Mouse (Mus musculus) heart, embryonic 16.5 days (tissue): ENCODE measurements at regions not wholly inside any gene's neighbourhood (a gene's known extent, or its start where the extent isn't known, plus 50 kb on each side); places are given as distances from the start of the nearest gene placed in this dataset.

Experiments used
- ATAC-seq: fragments of 200-750 bp; cut with Nextera tagmentation; replicated peaks from 2 replicates; pipeline ENCODE4 v1.8.0; 2017; ENCODE audit warnings: moderate number of reproducible peaks; ENCODE audit not compliant: insufficient read depth, low FRiP score; ENCODE audit errors: extremely low read depth
- H3K27ac ChIP-seq: fragments of 300-500 bp; sonication (generic); 2 replicates; pipeline ENCODE4 v1.5.1; 2014; ENCODE audit warnings: mild to moderate bottlenecking, low read length, control low read depth, moderate library complexity
- H3K27me3 ChIP-seq: fragments of 300-500 bp; sonication (generic); 2 replicates; pipeline ENCODE4 v1.6.1; 2014; ENCODE audit warnings: low read length, mixed read lengths; ENCODE audit not compliant: control insufficient read depth, insufficient read depth
- H3K36me3 ChIP-seq: fragments of 300-500 bp; sonication (generic); 2 replicates; pipeline ENCODE4 v1.6.1; 2014; ENCODE audit not compliant: control insufficient read depth, insufficient read depth
- H3K4me1 ChIP-seq: fragments of 300-500 bp; sonication (generic); 2 replicates; pipeline ENCODE4 v1.6.1; 2014; ENCODE audit warnings: low read length, mixed read lengths; ENCODE audit not compliant: control insufficient read depth, insufficient read depth
- H3K4me2 ChIP-seq: fragments of 300-500 bp; sonication (generic); 2 replicates; pipeline ENCODE4 v1.6.1; 2014; ENCODE audit warnings: low read depth, mild to moderate bottlenecking, control low read depth, low read length
- H3K4me3 ChIP-seq: fragments of 300-500 bp; sonication (generic); 2 replicates; pipeline ENCODE4 v1.5.1; 2014; ENCODE audit warnings: mild to moderate bottlenecking, control low read depth, low read length
- H3K9ac ChIP-seq: fragments of 300-500 bp; sonication (generic); 2 replicates; pipeline ENCODE4 v1.6.1; 2014; ENCODE audit warnings: low read length, control low read depth
- H3K9me3 ChIP-seq: fragments of 300-500 bp; sonication (generic); replicated peaks from 2 replicates; pipeline ENCODE4 v1.6.1; 2016; ENCODE audit warnings: low read length; ENCODE audit not compliant: control insufficient read depth
- WGBS: fragments of 180-500 bp; shearing (Covaris S2); extraction: QIAGEN DNeasy Blood & Tissue Kit; methylation state at CpG from one replicate; pipeline ENCODE4 v1.1.7; 2014; 5-methylcytosine and 5-hydroxymethylcytosine counted together

DNA sequence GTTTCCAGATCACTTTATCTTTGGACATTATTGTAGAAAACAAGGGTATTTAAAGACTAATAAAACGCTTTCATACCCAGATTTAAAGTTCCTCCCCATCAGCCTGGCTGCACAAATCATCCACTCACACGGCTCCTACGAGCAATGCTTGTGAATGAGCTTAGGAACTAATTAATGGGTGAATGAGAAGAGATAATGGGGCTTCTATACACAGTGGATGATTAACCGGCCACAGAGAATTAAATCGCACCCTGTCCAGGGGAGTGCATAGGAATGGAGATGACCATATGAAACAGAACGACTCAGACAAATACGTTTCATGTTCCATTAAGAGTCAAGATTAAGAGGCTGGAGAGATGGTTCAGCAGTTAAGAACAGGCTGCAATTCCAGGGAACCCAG is 155.9 kb downstream of the 1700017N19Rik start:
- Histone ChIP-seq H3K27ac (no peak overlapping the region), H3K4me2 (no peak overlapping the region), H3K4me1 (no peaks in the 10 kb centered on the region), H3K9me3 (no peaks in the 10 kb centered on the region), H3K9ac (no peak overlapping the region), H3K36me3 (no peaks in the 10 kb centered on the region), H3K4me3 (no peak overlapping the region), H3K27me3 (no peaks in the 10 kb centered on the region)
- 78% methylated on average over 7 of the region's 7 CpGs for WGBS
- ATAC-seq, result no peak

DNA sequence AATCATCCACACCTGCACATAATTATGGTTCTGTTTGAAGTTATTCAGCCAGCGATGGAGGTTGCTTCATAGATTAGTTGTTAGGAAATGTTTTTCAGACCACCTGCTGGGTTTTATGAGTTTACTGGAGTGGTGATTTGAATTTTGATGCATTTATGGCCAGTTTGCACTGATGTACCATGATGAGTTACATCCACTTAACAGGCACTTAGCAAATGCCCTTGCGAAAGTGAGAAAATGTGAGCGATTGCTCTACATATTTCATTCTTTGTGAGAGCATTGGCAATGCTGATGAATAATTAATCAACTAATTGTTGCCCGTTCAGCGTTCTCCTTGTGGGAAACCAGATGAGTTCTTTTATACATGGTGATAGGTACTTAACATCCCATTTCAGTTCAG is 164.7 kb downstream of the 1700017N19Rik start:
- H3K9me3 ChIP-seq, result no peaks in the 10 kb centered on the region

DNA sequence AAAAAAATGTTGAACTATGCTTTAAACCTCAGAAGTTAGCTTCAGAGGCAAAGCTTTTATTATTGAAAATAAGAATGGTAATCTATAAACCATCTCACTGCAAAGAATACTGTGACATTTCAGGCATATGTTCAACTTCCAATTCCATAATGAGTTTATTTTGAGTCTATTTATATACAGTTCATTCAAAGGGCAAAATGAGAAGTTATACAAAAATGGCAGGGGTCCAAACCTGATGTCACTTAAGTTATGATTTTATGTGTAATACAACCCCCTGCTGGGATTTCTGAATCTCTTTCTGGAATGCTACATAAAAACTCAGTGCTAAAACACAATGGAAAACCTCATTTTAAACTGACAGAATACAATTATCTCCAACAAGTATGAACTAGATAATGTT is 184.0 kb downstream of the 1700017N19Rik start:
- ATAC-seq, result no peak
- no peak overlapping the region for H3K27ac ChIP-seq
- H3K4me2 ChIP-seq, result no peak overlapping the region
- no peaks in the 10 kb centered on the region for H3K36me3 ChIP-seq
- H3K4me3 ChIP-seq, result no peak overlapping the region
- no peaks in the 10 kb centered on the region for H3K4me1 ChIP-seq
- no peak overlapping the region for H3K9ac ChIP-seq
- H3K27me3 ChIP-seq, result no peaks in the 10 kb centered on the region
- no peaks in the 10 kb centered on the region for H3K9me3 ChIP-seq

More for the DNA sequence above, 164.7 kb downstream of the 1700017N19Rik start:
- Histone ChIP-seq H3K9ac (no peak overlapping the region), H3K27ac (no peak overlapping the region), H3K36me3 (no peaks in the 10 kb centered on the region), H3K4me3 (no peak overlapping the region), H3K4me2 (no peak overlapping the region), H3K4me1 (no peaks in the 10 kb centered on the region), H3K27me3 (no peaks in the 10 kb centered on the region)
- ATAC-seq, result no peak
- 90% methylated on average over 5 of the region's 5 CpGs for WGBS

DNA sequence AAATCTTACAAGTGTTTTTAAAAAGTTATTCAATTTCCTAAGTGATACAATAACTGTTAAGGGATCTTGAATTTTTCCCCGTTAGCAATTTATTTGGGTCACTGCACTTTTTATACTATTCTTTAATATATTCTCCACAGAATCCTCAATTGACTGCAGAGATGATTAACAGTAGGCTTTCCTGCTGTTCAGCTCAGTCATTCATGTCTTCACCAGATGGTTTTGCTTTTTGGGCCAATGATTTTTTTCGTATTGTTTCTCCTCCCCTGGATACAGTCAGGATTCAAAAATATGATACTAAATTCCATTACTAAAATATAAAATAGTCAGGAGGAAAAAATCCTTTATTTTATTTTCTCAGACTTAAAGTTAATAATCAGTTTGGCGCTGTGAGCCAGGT is 201.9 kb downstream of the 1700017N19Rik start:
- no peak for ATAC-seq
- no peaks in the 10 kb centered on the region for H3K4me1 ChIP-seq
- no peaks in the 10 kb centered on the region for H3K36me3 ChIP-seq
- H3K27ac ChIP-seq, result no peak overlapping the region
- no peaks in the 10 kb centered on the region for H3K27me3 ChIP-seq
- H3K9me3 ChIP-seq, result no peaks in the 10 kb centered on the region
- WGBS, result 73% methylated on average over 3 of the region's 3 CpGs
- no peak overlapping the region for H3K9ac ChIP-seq
- H3K4me2 ChIP-seq, result no peak overlapping the region
- no peak overlapping the region for H3K4me3 ChIP-seq

DNA sequence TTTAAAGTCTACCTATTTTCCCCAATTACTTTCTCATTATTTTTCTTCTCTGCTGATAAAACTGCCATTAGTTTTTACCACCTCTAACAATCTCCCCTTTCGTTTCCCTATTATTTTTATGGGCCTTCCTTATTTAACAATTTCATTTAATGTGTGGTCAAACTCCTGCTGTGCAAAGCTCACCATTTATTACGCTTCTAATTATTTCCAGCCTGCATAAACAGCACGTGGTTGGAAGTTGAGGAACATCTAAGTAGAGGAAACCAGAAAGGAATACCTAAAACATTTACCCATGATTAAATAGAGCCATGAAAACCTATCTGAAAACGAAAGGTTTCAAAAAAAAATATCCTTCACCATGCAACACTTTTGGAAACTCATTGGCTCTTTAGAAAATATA is 202.3 kb downstream of the 1700017N19Rik start:
- no peaks in the 10 kb centered on the region for H3K27me3 ChIP-seq
- H3K9me3 ChIP-seq, result no peaks in the 10 kb centered on the region
- H3K27ac ChIP-seq, result no peak overlapping the region
- no peak overlapping the region for H3K4me2 ChIP-seq
- WGBS, result 68% methylated on average over 4 of the region's 4 CpGs
- H3K4me3 ChIP-seq, result no peak overlapping the region
- H3K9ac ChIP-seq, result no peak overlapping the region
- H3K36me3 ChIP-seq, result no peaks in the 10 kb centered on the region
- H3K4me1 ChIP-seq, result no peaks in the 10 kb centered on the region
- ATAC-seq, result no peak

DNA sequence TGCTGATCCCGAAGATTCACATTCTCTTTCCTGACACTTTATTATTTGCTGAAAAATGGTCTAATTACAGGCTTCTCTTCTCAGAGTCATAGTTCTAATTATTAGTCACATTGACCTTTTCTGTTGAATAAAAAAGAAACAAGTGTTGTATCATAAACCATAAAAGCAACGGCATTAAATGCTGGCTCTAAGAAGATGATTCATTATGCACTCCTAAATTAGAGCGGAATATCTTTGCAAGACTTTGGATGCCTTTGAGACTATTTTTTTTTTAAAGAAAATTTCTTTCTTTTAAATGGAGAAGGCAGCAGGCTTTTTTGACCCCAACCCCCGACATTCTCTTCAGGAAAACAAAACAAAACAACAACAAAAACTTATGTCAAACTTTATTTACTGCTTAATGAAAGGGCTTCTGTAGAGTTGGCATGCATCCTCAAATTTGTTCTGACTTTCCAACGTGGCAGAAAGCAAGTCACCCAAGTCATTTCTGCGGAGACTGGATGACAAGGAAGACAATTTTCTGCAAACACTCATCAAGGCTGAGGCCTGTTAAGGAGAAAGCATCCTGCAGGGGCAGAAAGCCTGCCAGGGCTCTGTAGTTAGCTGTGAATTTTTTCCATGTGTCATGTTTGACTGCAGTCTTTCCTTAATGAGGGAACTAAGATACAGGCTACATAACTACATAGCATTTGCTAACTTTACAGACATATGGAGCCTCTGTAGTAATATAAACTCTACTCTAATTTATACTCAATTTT is 205.1 kb downstream of the 1700017N19Rik start:
- WGBS, result 66% methylated on average over 6 of the region's 6 CpGs
- Histone ChIP-seq H3K36me3 (no peaks in the 10 kb centered on the region), H3K9ac (no peak overlapping the region), H3K4me3 (no peak overlapping the region), H3K4me2 (no peak overlapping the region), H3K9me3 (no peaks in the 10 kb centered on the region), H3K27me3 (no peaks in the 10 kb centered on the region), H3K4me1 (no peaks in the 10 kb centered on the region), H3K27ac (no peak overlapping the region)
- ATAC-seq, result no peak

DNA sequence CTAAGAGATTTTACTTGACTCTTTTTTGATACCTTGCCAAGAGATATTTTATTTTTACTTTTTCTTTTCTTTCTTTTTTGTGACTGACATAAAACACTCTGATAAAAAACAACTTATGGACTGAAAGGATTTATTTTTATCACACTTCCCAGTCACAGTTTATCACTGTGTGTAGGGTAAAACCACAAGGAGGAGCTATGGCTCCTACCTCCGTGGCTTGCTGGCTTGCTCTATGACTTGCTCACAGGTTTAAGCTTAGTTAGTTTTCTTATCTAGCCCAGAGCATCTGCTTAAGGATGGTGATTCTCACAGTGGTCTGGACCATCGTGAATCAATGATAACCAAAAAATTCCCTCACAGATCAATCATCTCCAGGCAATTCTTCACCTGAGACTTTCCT is 221.4 kb downstream of the 1700017N19Rik start:
- Histone ChIP-seq H3K9me3 (no peaks in the 10 kb centered on the region), H3K9ac (no peak overlapping the region), H3K4me2 (no peak overlapping the region), H3K36me3 (no peaks in the 10 kb centered on the region), H3K4me1 (no peaks in the 10 kb centered on the region), H3K4me3 (no peak overlapping the region), H3K27ac (no peak overlapping the region), H3K27me3 (no peaks in the 10 kb centered on the region)
- 26% methylated on average over 2 of the region's 2 CpGs for WGBS
- no peak for ATAC-seq

DNA sequence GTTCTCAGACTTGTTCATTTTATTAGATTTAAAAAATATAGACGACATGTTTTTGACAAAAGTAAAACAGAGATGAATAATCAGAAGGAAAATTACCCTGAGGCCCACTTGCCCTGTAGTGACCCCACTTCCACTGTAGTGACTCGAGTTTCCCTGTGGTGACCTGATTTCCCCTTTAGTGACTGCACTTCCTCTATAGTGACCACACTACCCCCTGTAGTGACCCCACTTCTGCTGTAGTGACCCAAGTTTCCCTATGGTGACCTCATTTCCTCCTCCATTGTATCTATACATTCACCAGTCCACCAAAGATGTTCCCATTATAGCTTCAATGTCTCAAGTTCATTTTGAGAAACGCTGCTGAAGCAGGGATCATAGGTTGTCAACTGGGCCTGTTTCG is 244.5 kb downstream of the 1700017N19Rik start:
- ATAC-seq, result no peak
- Histone ChIP-seq H3K4me2 (no peak overlapping the region), H3K9ac (no peak overlapping the region), H3K4me1 (no peaks in the 10 kb centered on the region), H3K27ac (no peak overlapping the region), H3K9me3 (no peaks in the 10 kb centered on the region), H3K36me3 (no peaks in the 10 kb centered on the region), H3K4me3 (no peak overlapping the region), H3K27me3 (no peaks in the 10 kb centered on the region)
- WGBS, result 58% methylated on average over 4 of the region's 4 CpGs

DNA sequence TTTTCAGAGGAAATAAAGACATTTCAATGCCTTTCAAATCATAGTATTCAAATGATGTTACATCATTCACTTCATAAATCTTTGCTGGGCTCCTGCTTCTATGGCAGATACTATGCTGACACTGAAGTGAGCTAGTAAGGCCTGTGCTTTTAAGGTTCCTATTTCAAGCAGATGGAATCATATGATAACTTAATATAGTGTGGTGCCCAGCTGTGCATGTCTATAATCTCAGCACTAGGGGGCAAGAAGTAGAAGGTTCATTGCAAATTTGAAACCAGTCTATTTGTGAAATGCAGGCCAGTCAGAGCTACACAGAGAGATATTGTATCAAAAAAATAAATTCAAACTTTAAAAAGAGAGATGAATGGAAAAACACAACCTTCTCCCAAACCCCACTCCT is 262.9 kb downstream of the 1700017N19Rik start:
- Histone ChIP-seq H3K4me3 (no peak overlapping the region), H3K9ac (no peak overlapping the region), H3K9me3 (no peaks in the 10 kb centered on the region), H3K27me3 (no peaks in the 10 kb centered on the region), H3K27ac (no peak overlapping the region), H3K4me1 (no peaks in the 10 kb centered on the region), H3K4me2 (no peak overlapping the region), H3K36me3 (no peaks in the 10 kb centered on the region)
- no peak for ATAC-seq
